Mouse (Mus musculus) midbrain, embryonic 14.5 days (tissue): Measurements from ENCODE around the gene Bmper. TPM values are rescaled to one million over a fixed set of nuclear protein-coding genes. Genes with fewer than 3 reads are reported as not detected.

Experiments
- ATAC-seq: fragments of 200-750 bp; cut with Nextera tagmentation; 2 replicates; pipeline ENCODE4 v1.8.0; 2017; ENCODE audit warnings: moderate number of reproducible peaks, moderate library complexity; ENCODE audit not compliant: low FRiP score, low TSS enrichment
- DNase-seq: peaks from one replicate; pipeline ENCODE4 v3.0.0-alpha.2; 2015
- H3K27ac ChIP-seq: fragments of 300-500 bp; sonication (generic); replicated peaks from 2 replicates; pipeline ENCODE4 v1.5.1; 2014; ENCODE audit warnings: mild to moderate bottlenecking, low read depth, low read length, moderate library complexity
- H3K27me3 ChIP-seq: fragments of 300-500 bp; sonication (generic); 2 replicates; pipeline ENCODE4 v1.6.1; 2014; ENCODE audit warnings: low read length, control low read depth, mixed read lengths; ENCODE audit not compliant: control insufficient read depth, insufficient read depth
- H3K36me3 ChIP-seq: fragments of 300-500 bp; sonication (generic); 2 replicates; pipeline ENCODE4 v1.6.1; 2014; ENCODE audit warnings: low read length, control low read depth; ENCODE audit not compliant: control insufficient read depth, insufficient read depth
- H3K4me1 ChIP-seq: fragments of 300-500 bp; sonication (generic); 2 replicates; pipeline ENCODE4 v1.6.1; 2014; ENCODE audit warnings: mild to moderate bottlenecking, antibody characterized with exemption, low read length, control low read depth; ENCODE audit not compliant: control insufficient read depth, insufficient read depth
- H3K4me2 ChIP-seq: fragments of 300-500 bp; sonication (generic); 2 replicates; pipeline ENCODE4 v1.6.1; 2014; ENCODE audit warnings: mild to moderate bottlenecking, low read length, moderate library complexity
- H3K4me3 ChIP-seq: fragments of 300-500 bp; sonication (generic); replicated peaks from 2 replicates; pipeline ENCODE4 v1.5.1; 2014; ENCODE audit warnings: low read depth, low read length
- H3K9ac ChIP-seq: fragments of 300-500 bp; sonication (generic); replicated peaks from 2 replicates; pipeline ENCODE4 v1.6.1; 2014; ENCODE audit warnings: mild to moderate bottlenecking, low read length, moderate library complexity
- H3K9me3 ChIP-seq: fragments of 300-500 bp; sonication (generic); 2 replicates; pipeline ENCODE4 v1.6.1; 2016; ENCODE audit warnings: low read length, control low read depth, mixed read lengths; ENCODE audit not compliant: control insufficient read depth
- WGBS: fragments of 180-500 bp; shearing (Covaris S2); extraction: QIAGEN DNeasy Blood & Tissue Kit; methylation state at CpG from one replicate; pipeline ENCODE4 v1.1.7; 2014; 5-methylcytosine and 5-hydroxymethylcytosine counted together
- polyA plus RNA-seq: library from polyadenylated mRNA; unstranded; fragments of >200 nt; fragmentation: Nextera tagmentation; extraction: Ambion mirVana; gene quantifications from 2 replicates; pipeline ENCODE4 v1.2.1, GENCODE M21; 2014

Bmper gene
- 4.9 and 5.3 TPM in 2 replicates for polyA plus RNA-seq

DNA sequence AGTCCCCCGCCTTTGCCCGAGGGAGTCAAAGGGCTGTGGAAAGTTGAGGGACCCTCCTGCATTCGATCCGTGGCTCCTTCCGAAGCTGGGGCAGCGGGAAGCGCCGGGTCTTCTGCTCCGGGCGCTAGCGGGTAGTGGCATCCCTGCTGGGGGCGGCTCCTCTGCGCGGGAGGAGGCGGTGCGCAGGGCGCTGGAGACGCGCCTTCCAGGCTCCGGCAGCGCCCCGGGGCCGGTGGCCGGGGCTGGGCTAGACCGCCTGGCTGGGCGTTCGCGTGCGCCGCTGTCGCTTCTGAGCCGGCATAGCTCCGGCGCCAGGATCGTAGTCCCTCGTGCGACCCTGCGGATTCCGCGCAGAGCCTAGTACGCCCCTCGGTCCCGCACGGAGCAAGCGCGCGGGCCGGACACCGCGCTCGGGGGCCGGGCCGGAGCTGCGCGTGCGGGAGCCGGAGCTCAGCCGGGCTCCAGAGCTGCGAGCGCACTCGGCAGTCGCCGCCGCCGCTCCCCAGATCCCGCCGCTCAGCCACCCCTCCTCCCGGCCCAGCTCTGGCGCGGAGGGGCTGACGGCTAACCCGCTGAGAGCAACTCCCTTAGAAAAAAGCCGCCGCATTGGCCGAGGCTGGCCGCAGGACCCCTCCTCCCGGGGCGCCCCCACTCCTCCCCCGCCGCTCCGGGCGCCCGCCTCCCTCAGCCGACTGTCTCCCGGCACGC lies at the start of gene Bmper:
Gene Bmper (plus strand): TSS at position 236 of the 708 bp plus-strand sequence.
- Histone ChIP-seq H3K9me3 (no peaks in the 10 kb centered on the region), H3K27ac (peak within 1 kb of the TSS; percentile 79), H3K4me3 (peak within 1 kb of the TSS; percentile 70), H3K36me3 (no peaks in the 10 kb centered on the region), H3K9ac (peak within 1 kb of the TSS; percentile 75), H3K27me3 (peaks cover 25% of the 10 kb centered on the region), H3K4me2 (peak within 1 kb of the TSS; percentile 93), H3K4me1 (peaks cover 6% of the 10 kb centered on the region; the same call in 1 of the 2 replicates)
- peak; percentile 87 for ATAC-seq
- DNase-seq, result peak; percentile 83
- 0% methylated on average over 77 of the region's 86 CpGs for WGBS

GRCm38 (mm10) chr9:23177476-23177875 lies 45.4 kb upstream of the Bmper start:
- H3K4me1 ChIP-seq, result no peaks in the 10 kb centered on the region
- ATAC-seq (no peak), DNase-seq (no peak)
- H3K27me3 ChIP-seq, result no peaks in the 10 kb centered on the region
- no peak overlapping the region for H3K27ac ChIP-seq
- no peak overlapping the region for H3K4me3 ChIP-seq
- H3K9me3 ChIP-seq, result no peaks in the 10 kb centered on the region
- no peak overlapping the region for H3K4me2 ChIP-seq
- no peak overlapping the region for H3K9ac ChIP-seq
- no peaks in the 10 kb centered on the region for H3K36me3 ChIP-seq
- 83% methylated on average over 4 of the region's 4 CpGs for WGBS

DNA sequence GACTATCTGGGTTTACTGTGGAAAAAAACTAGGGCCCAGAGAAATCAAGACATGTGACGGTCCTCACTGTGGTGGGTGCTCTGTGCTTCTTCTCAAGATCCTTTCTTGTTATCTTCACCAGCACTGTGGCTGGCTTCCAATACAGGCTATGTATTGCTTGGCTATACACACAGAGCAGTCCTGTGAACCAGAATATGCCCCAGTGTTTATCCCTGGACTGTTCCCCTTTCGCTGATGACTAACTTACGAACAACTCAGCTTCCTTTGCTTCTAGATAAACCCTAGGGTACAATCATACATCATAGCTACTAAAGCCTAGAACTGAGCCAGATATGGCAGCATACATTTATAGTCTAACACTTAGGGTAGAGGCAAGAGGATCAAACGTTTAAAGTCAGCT lies 35.7 kb upstream of the Bmper start:
- H3K4me1 ChIP-seq, result no peaks in the 10 kb centered on the region
- ATAC-seq (no peak), DNase-seq (no peak)
- H3K9ac ChIP-seq, result no peak overlapping the region
- no peak overlapping the region for H3K4me3 ChIP-seq
- H3K27ac ChIP-seq, result no peak overlapping the region
- no peaks in the 10 kb centered on the region for H3K9me3 ChIP-seq
- H3K4me2 ChIP-seq, result no peak overlapping the region
- no peaks in the 10 kb centered on the region for H3K36me3 ChIP-seq
- WGBS, result 91% methylated on average over 4 of the region's 4 CpGs
- no peaks in the 10 kb centered on the region for H3K27me3 ChIP-seq

DNA sequence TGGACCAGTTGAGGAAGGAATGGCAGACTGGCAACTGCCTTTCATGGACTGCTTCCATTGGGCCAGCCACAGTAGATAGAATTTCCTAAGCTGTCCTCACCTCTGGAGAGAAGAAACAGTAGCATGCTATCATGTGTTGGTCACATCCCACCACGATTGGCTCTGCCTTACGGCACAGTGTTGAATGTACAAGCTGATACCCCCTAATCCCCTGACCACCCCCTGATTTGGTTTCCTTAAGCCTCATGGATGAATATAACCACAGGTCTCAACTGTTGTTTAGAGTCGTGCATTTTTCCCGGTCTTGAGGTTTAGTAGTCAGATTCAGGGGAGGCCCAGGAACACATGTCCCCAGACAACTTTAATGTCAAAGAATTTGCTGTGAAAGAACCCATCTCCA lies 34.7 kb upstream of the Bmper start:
- no peak for DNase-seq
- H3K4me1 ChIP-seq, result no peaks in the 10 kb centered on the region
- no peak overlapping the region for H3K4me3 ChIP-seq
- H3K4me2 ChIP-seq, result no peak overlapping the region
- H3K9me3 ChIP-seq, result no peaks in the 10 kb centered on the region
- no peak overlapping the region for H3K9ac ChIP-seq
- H3K27ac ChIP-seq, result no peak overlapping the region
- no peaks in the 10 kb centered on the region for H3K27me3 ChIP-seq
- H3K36me3 ChIP-seq, result no peaks in the 10 kb centered on the region
- WGBS, result 80% methylated on average over 4 of the region's 4 CpGs
- ATAC-seq, result no peak

DNA sequence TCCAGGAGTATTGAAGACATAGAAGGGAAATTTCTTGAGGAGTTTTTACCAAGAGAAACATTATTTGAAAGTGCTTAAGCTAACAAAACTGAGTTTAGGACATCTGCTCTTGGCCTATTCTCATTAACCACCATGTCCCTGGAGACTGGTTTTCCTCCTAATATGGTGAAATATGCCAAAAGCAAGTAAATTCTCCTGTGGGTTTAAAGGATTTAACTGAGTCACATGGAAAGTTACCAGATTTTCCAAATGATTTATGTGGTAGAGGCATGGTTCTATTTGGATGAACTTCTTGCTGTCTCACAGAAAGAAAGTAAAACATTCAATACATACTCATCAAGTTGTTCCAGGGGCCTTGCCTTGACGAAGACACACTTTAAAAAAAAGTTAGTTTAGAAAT lies 31.9 kb upstream of the Bmper start:
- ATAC-seq (no peak), DNase-seq (no peak)
- no peaks in the 10 kb centered on the region for H3K36me3 ChIP-seq
- H3K4me1 ChIP-seq, result no peaks in the 10 kb centered on the region
- WGBS, result 73% methylated on average over 1 of the region's 1 CpGs
- no peak overlapping the region for H3K4me3 ChIP-seq
- H3K27me3 ChIP-seq, result no peaks in the 10 kb centered on the region
- no peak overlapping the region for H3K4me2 ChIP-seq
- H3K27ac ChIP-seq, result no peak overlapping the region
- H3K9me3 ChIP-seq, result no peaks in the 10 kb centered on the region
- no peak overlapping the region for H3K9ac ChIP-seq

GRCm38 (mm10) chr9:23191431-23191830 lies 31.4 kb upstream of the Bmper start:
- H3K36me3 ChIP-seq, result no peaks in the 10 kb centered on the region
- ATAC-seq (no peak), DNase-seq (no peak)
- no peak overlapping the region for H3K4me3 ChIP-seq
- no peaks in the 10 kb centered on the region for H3K9me3 ChIP-seq
- 99% methylated on average over 2 of the region's 2 CpGs for WGBS
- no peak overlapping the region for H3K9ac ChIP-seq
- no peak overlapping the region for H3K27ac ChIP-seq
- no peaks in the 10 kb centered on the region for H3K4me1 ChIP-seq
- no peak overlapping the region for H3K4me2 ChIP-seq
- no peaks in the 10 kb centered on the region for H3K27me3 ChIP-seq

DNA sequence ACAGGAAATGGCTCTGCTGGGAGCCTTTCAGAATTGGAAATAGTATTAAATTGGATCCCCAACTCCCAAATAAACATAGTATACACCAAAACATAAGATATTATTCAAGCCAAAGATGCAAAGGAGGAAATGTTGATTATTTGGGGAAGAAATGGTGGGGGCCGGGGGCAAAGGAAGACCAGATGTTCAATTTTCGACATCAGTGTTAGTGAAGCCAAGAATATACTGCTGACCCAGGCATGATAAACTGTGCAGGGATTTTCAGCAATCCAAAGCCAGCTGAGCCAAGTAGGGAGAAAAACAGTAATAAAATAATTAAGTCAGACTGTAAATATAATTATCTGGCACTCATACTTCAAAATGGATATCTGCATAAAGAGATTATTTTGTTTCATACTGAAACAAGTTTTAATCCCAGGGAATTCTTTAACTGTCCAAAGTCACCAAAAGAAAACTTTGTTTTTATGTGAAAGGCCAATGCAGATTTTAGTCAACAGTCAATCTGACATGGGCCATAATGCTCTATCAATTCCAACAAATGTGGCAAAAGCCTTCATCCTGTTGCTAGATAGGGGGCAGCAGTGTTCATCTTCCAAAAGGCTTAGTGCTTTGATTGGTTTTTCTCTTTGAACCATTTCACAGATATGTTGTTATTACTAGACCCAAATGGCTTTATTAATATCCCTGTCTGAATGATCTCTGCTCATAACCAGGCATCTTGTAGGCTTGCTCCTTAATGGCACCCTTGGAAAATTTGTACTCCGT lies 30.1 kb upstream of the Bmper start:
- 80% methylated on average over 3 of the region's 3 CpGs for WGBS
- no peak overlapping the region for H3K4me2 ChIP-seq
- no peaks in the 10 kb centered on the region for H3K27me3 ChIP-seq
- no peak overlapping the region for H3K27ac ChIP-seq
- H3K9ac ChIP-seq, result no peak overlapping the region
- no peak overlapping the region for H3K4me3 ChIP-seq
- no peak for ATAC-seq
- no peaks in the 10 kb centered on the region for H3K4me1 ChIP-seq
- no peaks in the 10 kb centered on the region for H3K36me3 ChIP-seq
- no peaks in the 10 kb centered on the region for H3K9me3 ChIP-seq
- no peak for DNase-seq

- H3K9me3 ChIP-seq, result no peaks in the 10 kb centered on the region
- peaks cover 4% of the 10 kb centered on the region; the same call in 1 of the 2 replicates for H3K27me3 ChIP-seq
- H3K4me2 ChIP-seq, result no peak overlapping the region
- H3K4me1 ChIP-seq, result peaks cover 8% of the 10 kb centered on the region
- ATAC-seq (no peak), DNase-seq (no peak)
- 94% methylated on average over 4 of the region's 4 CpGs for WGBS
- no peaks in the 10 kb centered on the region for H3K36me3 ChIP-seq
- no peak overlapping the region for H3K4me3 ChIP-seq
- H3K27ac ChIP-seq, result no peak overlapping the region
- no peak overlapping the region for H3K9ac ChIP-seq
Observed at GRCm38 (mm10) chr9:23198996-23199395, 23.9 kb upstream of the Bmper start.

DNA sequence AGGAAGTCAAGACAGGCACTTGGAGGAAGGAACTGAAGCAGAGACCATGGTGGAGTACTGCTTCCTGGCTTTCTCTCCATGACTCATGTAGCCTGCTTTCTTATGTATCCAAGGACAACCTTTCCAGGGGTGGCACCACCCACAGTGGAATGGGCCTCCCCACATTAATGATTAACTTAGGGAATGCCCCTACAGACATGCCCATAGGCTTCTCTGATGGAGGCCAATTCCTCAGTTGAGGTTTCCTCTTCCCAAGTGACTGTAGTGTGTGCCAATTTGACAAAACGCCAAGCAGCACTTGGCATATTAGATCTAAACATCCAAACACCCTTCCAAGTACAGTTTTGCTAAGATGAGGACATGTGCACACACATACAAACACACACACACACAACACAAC lies 23.0 kb upstream of the Bmper start:
- H3K9me3 ChIP-seq, result no peaks in the 10 kb centered on the region
- ATAC-seq, result no peak
- no peak overlapping the region for H3K4me3 ChIP-seq
- H3K27me3 ChIP-seq, result peaks cover 4% of the 10 kb centered on the region; the same call in 1 of the 2 replicates
- 97% methylated on average over 1 of the region's 1 CpGs for WGBS
- no peak for DNase-seq
- H3K36me3 ChIP-seq, result no peaks in the 10 kb centered on the region
- H3K27ac ChIP-seq, result no peak overlapping the region
- no peak overlapping the region for H3K9ac ChIP-seq
- no peak overlapping the region for H3K4me2 ChIP-seq
- peaks cover 16% of the 10 kb centered on the region for H3K4me1 ChIP-seq
